Mouse (Mus musculus): ENCODE results near the gene Vmn1r26. TPM values are rescaled to one million over a fixed set of nuclear protein-coding genes. Genes with fewer than 3 reads are reported as not detected.

Vmn1r26 gene
- polyA plus RNA-seq (2015; fragmentation: Illumina TruSeq; extraction: RNeasy Lipid Tissue Mini Kit (QIAGEN cat#74804); ENCODE audit: low read depth, low replicate concordance): not detected

DNA sequence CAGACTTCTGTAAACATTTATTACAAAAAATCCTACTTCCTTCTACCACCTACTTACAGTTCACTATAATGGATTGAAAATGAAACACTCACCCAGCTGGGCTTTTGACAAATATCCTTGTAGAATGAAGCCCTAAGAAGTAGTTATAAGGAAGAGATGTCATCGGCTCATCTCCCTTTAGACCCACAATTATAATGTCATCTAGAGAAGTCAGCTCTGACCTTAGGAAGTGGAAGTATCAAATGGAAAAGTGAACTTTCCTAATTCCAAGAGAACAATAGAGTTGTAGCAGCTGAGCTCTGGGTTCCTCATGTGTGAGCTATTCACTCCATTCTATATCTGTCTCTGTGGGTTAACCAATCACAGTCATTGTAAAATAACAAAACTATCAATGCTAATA, at the start of gene Vmn1r26:
Gene Vmn1r26 (minus strand): TSS at position 101 of the 400 bp plus-strand sequence.

DNA sequence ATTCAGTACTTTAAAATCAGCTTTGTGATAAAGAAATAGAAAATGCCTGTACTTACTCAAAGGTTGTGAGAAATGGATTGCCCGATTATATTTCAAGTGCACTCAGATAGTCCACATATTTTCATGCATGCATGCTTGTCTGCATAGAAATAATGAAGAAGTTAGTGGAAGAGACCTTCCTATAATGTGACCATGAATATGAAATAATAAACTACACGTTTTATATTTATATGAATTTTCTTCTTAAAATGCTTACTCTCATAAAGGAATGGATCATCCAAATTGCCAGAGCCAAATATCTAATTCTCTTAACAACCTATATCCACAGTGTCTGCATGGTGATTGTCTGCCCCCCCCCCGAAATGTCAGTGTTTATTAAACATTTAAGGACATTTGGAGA, 34.2 kb downstream of the Vmn1r26 start, which contains the start of gene Vmn1r25:
Gene Vmn1r25 (minus strand): TSS at position 101 of the 400 bp plus-strand sequence.

DNA sequence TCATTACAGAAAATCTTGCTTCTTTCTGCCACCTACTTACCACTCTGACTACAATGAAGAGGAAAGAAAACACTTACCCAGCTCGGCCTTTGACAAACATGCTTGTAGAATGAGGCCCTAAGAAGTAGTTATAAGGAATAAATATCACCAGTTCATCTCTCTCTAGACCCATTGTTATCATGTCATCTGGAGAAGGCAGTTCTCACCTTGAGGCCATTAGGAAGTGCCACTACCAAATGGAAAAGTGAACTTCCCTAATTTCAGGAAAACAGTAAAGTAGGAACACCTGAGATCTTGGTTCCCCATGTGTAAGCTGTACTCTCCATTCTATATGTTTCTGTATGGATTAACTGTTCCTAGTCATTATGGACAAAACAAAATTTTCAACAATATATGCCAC, 53.6 kb downstream of the Vmn1r26 start, which contains the start of gene Vmn1r24:
Gene Vmn1r24 (minus strand): TSS at position 101 of the 400 bp plus-strand sequence.

Other genes starting within 250 kb of the Vmn1r26 start
- 92.6 TPM for gene Vopp1, start 190.0 kb downstream of the Vmn1r26 start, polyA plus RNA-seq (2015; fragmentation: Illumina TruSeq; extraction: RNeasy Lipid Tissue Mini Kit (QIAGEN cat#74804); ENCODE audit: low read depth, low replicate concordance)
- gene Vmn1r21, start 164.8 kb downstream of the Vmn1r26 start, polyA plus RNA-seq (2015; fragmentation: Illumina TruSeq; extraction: RNeasy Lipid Tissue Mini Kit (QIAGEN cat#74804); ENCODE audit: low read depth, low replicate concordance): not detected
- gene Vmn1r22, start 107.1 kb downstream of the Vmn1r26 start, polyA plus RNA-seq (2015; fragmentation: Illumina TruSeq; extraction: RNeasy Lipid Tissue Mini Kit (QIAGEN cat#74804); ENCODE audit: low read depth, low replicate concordance): not detected
- not detected for gene Vmn1r23, start 88.3 kb downstream of the Vmn1r26 start, polyA plus RNA-seq (2015; fragmentation: Illumina TruSeq; extraction: RNeasy Lipid Tissue Mini Kit (QIAGEN cat#74804); ENCODE audit: low read depth, low replicate concordance)
- gene Vmn1r24, start 53.7 kb downstream of the Vmn1r26 start, polyA plus RNA-seq (2015; fragmentation: Illumina TruSeq; extraction: RNeasy Lipid Tissue Mini Kit (QIAGEN cat#74804); ENCODE audit: low read depth, low replicate concordance): not detected
- not detected for gene Vmn1r25, start 34.3 kb downstream of the Vmn1r26 start, polyA plus RNA-seq (2015; fragmentation: Illumina TruSeq; extraction: RNeasy Lipid Tissue Mini Kit (QIAGEN cat#74804); ENCODE audit: low read depth, low replicate concordance)
- gene Vmn1r27, start 203.7 kb upstream of the Vmn1r26 start, polyA plus RNA-seq (2015; fragmentation: Illumina TruSeq; extraction: RNeasy Lipid Tissue Mini Kit (QIAGEN cat#74804); ENCODE audit: low read depth, low replicate concordance): not detected
- gene Vmn1r28, start 246.9 kb upstream of the Vmn1r26 start, polyA plus RNA-seq (2015; fragmentation: Illumina TruSeq; extraction: RNeasy Lipid Tissue Mini Kit (QIAGEN cat#74804); ENCODE audit: low read depth, low replicate concordance): not detected